Mouse (Mus musculus) heart, embryonic 15.5 days (tissue): ENCODE measurements around the gene Slc9a4. TPM values are rescaled to one million over a fixed set of nuclear protein-coding genes. Genes with fewer than 3 reads are reported as not detected.
A peak's percentile ranks its signal among the peaks of the same experiment; 100 is the strongest.
"Not testable (repeated sequence)": the region's sequence is repeated elsewhere in the genome, so short reads cannot be mapped to it uniquely, and the experiment has no call there.

Experiments
- ATAC-seq: fragments of 200-750 bp; cut with Nextera tagmentation; replicated peaks from 2 replicates; pipeline ENCODE4 v1.8.0; 2017; ENCODE audit warnings: low read depth, moderate TSS enrichment; ENCODE audit not compliant: insufficient number of reproducible peaks, insufficient read depth, low FRiP score
- H3K27ac ChIP-seq: fragments of 300-500 bp; sonication (generic); 2 replicates; pipeline ENCODE4 v1.5.1; 2015; ENCODE audit warnings: mild to moderate bottlenecking, inconsistent platforms
- H3K27me3 ChIP-seq: fragments of 300-500 bp; sonication (generic); 2 replicates; pipeline ENCODE4 v1.6.1; 2015; ENCODE audit warnings: inconsistent platforms
- H3K36me3 ChIP-seq: fragments of 300-500 bp; sonication (generic); 2 replicates; pipeline ENCODE4 v1.6.1; 2015; ENCODE audit warnings: mild to moderate bottlenecking, inconsistent platforms
- H3K4me1 ChIP-seq: fragments of 300-500 bp; sonication (generic); replicated peaks from 2 replicates; pipeline ENCODE4 v1.6.1; 2015; ENCODE audit warnings: inconsistent platforms
- H3K4me2 ChIP-seq: fragments of 300-500 bp; sonication (generic); 2 replicates; pipeline ENCODE4 v1.6.1; 2015; ENCODE audit warnings: inconsistent platforms, mild to moderate bottlenecking, moderate library complexity
- H3K4me3 ChIP-seq: fragments of 300-500 bp; sonication (generic); 2 replicates; pipeline ENCODE4 v1.5.1; 2015; ENCODE audit warnings: mild to moderate bottlenecking, inconsistent platforms
- H3K9ac ChIP-seq: fragments of 300-500 bp; sonication (generic); 2 replicates; pipeline ENCODE4 v1.6.1; 2015; ENCODE audit warnings: mild to moderate bottlenecking, inconsistent platforms
- H3K9me3 ChIP-seq: fragments of 300-500 bp; sonication (generic); replicated peaks from 2 replicates; pipeline ENCODE4 v1.6.1; 2016; ENCODE audit warnings: inconsistent platforms
- WGBS: fragments of 180-500 bp; shearing (Covaris S2); methylation state at CpG from one replicate; pipeline ENCODE4 v1.1.7; 2015; ENCODE audit warnings: mixed read lengths; 5-methylcytosine and 5-hydroxymethylcytosine counted together
- polyA plus RNA-seq: library from polyadenylated mRNA; unstranded; fragments of >200 nt; fragmentation: Nextera tagmentation; extraction: Ambion mirVana; gene quantifications from 2 replicates; pipeline ENCODE4 v1.2.1, GENCODE M21; 2015

Slc9a4 gene
- polyA plus RNA-seq = not detected in 2 replicates

DNA sequence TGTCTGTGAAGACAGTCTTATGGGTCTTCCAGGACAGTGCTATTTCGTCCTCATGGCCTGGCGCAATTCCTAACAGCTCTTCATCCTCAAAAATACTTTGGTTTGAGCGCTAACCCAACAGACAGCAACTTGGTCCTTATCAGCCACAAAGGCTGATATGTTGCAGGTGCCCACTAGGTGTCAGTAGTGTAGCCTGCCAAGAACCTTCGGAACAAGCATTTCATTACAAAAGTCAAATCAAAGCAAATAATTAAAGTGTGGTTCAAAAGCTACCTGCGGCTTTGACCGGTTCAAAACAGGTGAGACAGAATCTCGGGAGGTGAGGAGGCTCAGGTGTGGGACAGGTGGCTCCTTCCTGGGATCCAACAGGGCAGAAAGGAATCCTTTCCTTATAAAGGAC is at the start of gene Slc9a4:
TSS of gene Slc9a4 (plus strand) at position 298 of the 400 bp plus-strand sequence.
- H3K9me3 ChIP-seq = no peaks in the 10 kb centered on the region
- H3K27ac ChIP-seq = no peak within 1 kb of the TSS
- no peak within 1 kb of the TSS for H3K9ac ChIP-seq
- no peaks in the 10 kb centered on the region for H3K4me1 ChIP-seq
- H3K4me2 ChIP-seq = peak within 1 kb of the TSS; percentile 35; the same call in 1 of the 2 replicates
- H3K36me3 ChIP-seq = no peaks in the 10 kb centered on the region
- H3K4me3 ChIP-seq = no peak within 1 kb of the TSS
- peaks cover 9% of the 10 kb centered on the region for H3K27me3 ChIP-seq
- WGBS = 9% methylated on average over 7 of the region's 7 CpGs
- no peak for ATAC-seq

GRCm38 (mm10) chr1:40537577-40537976 is 42.3 kb upstream of the Slc9a4 start:
- Histone ChIP-seq H3K27ac (no peak overlapping the region), H3K9me3 (no peaks in the 10 kb centered on the region), H3K27me3 (no peaks in the 10 kb centered on the region), H3K4me3 (no peak overlapping the region), H3K4me2 (no peak overlapping the region), H3K36me3 (no peaks in the 10 kb centered on the region), H3K4me1 (no peaks in the 10 kb centered on the region), H3K9ac (no peak overlapping the region)
- no peak for ATAC-seq
- 75% methylated on average over 5 of the region's 5 CpGs for WGBS

DNA sequence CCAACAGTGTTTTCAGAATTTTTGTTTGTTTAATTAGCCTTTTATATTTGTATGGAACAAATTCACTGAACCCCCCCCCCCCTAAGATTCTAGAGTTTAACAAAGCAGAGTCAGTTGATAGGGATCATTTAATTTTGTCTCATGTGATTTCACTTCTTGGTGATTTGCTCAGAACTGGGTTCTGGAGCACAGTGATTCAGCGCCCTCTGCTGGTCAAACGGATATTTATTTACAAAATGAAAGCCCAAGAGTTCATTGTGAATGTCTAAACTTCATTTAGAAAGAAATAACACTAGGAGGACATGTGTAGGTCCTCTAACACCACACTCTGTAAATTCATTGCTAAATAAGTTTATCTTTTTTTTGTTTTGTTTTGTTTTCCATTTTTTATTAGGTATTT is 35.2 kb upstream of the Slc9a4 start:
- H3K27me3 ChIP-seq = no peaks in the 10 kb centered on the region
- no peaks in the 10 kb centered on the region for H3K36me3 ChIP-seq
- no peak for ATAC-seq
- no peaks in the 10 kb centered on the region for H3K4me1 ChIP-seq
- H3K4me3 ChIP-seq = no peak overlapping the region
- no peak overlapping the region for H3K9ac ChIP-seq
- no peak overlapping the region for H3K27ac ChIP-seq
- H3K9me3 ChIP-seq = no peaks in the 10 kb centered on the region
- 0% methylated on average over 2 of the region's 2 CpGs for WGBS
- no peak overlapping the region for H3K4me2 ChIP-seq

DNA sequence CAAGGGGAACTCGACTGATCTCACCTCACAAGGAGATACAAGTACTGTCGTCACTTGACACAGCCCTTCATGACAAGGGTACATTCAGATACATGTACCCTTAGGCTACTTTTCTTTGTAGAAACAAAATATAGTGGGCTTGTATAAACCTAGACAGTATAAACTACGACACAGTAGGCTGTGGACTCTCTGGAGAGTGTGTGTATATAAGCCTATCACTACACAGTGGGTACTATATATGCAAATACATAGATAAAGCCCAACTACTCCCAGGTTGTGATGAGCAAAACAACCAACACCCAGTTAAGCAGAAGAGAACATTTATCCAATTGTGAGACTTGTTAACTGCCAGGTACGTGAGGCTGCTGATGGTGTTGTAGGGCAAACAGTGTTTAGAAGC is 33.2 kb upstream of the Slc9a4 start:
- no peaks in the 10 kb centered on the region for H3K9me3 ChIP-seq
- H3K36me3 ChIP-seq = no peaks in the 10 kb centered on the region
- 60% methylated on average over 4 of the region's 4 CpGs for WGBS
- no peak overlapping the region for H3K27ac ChIP-seq
- no peak overlapping the region for H3K4me3 ChIP-seq
- no peaks in the 10 kb centered on the region for H3K4me1 ChIP-seq
- no peaks in the 10 kb centered on the region for H3K27me3 ChIP-seq
- H3K4me2 ChIP-seq = no peak overlapping the region
- no peak for ATAC-seq
- no peak overlapping the region for H3K9ac ChIP-seq

- WGBS = 77% methylated on average over 11 of the region's 11 CpGs
- Histone ChIP-seq H3K36me3 (no peaks in the 10 kb centered on the region), H3K27me3 (no peaks in the 10 kb centered on the region), H3K4me1 (no peaks in the 10 kb centered on the region), H3K4me3 (no peak overlapping the region), H3K9me3 (no peaks in the 10 kb centered on the region), H3K9ac (no peak overlapping the region), H3K27ac (no peak overlapping the region), H3K4me2 (no peak overlapping the region)
- ATAC-seq = no peak
Observed at GRCm38 (mm10) chr1:40547064-40547572, 32.8 kb upstream of the Slc9a4 start.

DNA sequence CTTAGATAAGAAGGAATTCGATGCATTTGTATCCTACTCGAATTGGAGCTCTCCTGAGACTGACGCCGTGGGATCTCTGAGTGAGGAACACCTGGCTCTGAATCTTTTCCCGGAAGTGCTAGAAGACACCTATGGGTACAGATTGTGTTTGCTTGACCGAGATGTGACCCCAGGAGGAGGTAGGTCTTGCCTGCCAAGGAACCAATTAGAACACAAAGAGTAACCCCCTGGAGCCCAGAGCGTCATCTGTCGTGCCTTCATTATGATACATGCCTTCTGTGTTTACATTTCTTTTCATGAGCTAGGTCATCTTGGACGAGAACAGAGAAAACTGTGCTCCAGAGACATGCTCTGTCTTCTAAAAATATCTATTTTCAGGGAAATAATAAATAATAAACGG is 32.1 kb upstream of the Slc9a4 start:
- 57% methylated on average over 10 of the region's 10 CpGs for WGBS
- no peak for ATAC-seq
- Histone ChIP-seq H3K9me3 (no peaks in the 10 kb centered on the region), H3K4me3 (no peak overlapping the region), H3K27me3 (no peaks in the 10 kb centered on the region), H3K4me1 (no peaks in the 10 kb centered on the region), H3K27ac (no peak overlapping the region), H3K4me2 (no peak overlapping the region), H3K36me3 (no peaks in the 10 kb centered on the region), H3K9ac (no peak overlapping the region)

DNA sequence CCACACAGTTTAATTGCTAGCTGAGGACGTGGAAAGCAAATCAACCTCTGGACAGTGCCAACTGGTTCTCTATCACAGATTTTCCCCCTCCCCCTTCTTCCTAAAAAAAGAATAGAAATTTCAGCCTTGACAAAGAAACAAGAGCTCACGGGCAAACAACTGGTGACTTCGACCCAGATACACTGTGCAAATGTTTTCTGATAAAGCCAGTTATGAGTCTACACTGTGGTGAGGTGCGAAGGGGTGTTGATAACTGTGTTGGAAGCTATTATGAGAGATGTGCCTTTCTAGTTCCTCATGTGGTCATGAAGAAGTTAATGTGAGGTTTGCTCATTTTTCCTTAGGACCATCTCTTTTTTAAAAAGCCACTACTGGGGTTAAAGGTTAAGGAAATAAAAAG is 10.5 kb upstream of the Slc9a4 start:
- no peak overlapping the region for H3K27ac ChIP-seq
- H3K4me3 ChIP-seq = no peak overlapping the region
- no peak for ATAC-seq
- no peaks in the 10 kb centered on the region for H3K36me3 ChIP-seq
- H3K4me2 ChIP-seq = no peak overlapping the region
- H3K27me3 ChIP-seq = no peaks in the 10 kb centered on the region
- no peaks in the 10 kb centered on the region for H3K4me1 ChIP-seq
- no peak overlapping the region for H3K9ac ChIP-seq
- H3K9me3 ChIP-seq = no peaks in the 10 kb centered on the region
- WGBS = 49% methylated on average over 4 of the region's 4 CpGs

DNA sequence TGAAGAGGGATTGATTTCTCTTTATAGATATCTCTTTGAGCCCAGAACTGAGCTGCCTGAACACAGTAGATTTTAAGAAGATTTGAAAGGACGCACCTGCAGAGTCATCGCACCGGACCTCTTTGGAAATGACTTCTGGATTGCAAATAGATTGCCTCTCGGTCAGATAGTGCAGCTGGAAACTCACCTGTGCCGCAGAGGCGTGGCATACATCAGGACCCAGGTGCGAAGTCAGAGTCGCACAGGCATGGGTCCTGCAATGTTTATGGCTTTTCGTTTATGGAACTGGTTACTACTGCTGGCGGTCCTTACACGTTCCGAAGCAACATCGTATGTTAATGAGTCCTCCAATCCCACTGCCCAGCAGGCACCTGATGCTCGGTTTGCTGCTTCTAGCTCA is 388 bp downstream of the Slc9a4 start:
- no peaks in the 10 kb centered on the region for H3K36me3 ChIP-seq
- no peak overlapping the region for H3K4me3 ChIP-seq
- 70% methylated on average over 14 of the region's 14 CpGs for WGBS
- no peaks in the 10 kb centered on the region for H3K9me3 ChIP-seq
- H3K4me2 ChIP-seq = peak overlapping the region; percentile 35; the same call in 1 of the 2 replicates
- H3K4me1 ChIP-seq = no peaks in the 10 kb centered on the region
- H3K27ac ChIP-seq = no peak overlapping the region
- ATAC-seq = no peak
- H3K9ac ChIP-seq = no peak overlapping the region
- peaks cover 9% of the 10 kb centered on the region for H3K27me3 ChIP-seq

GRCm38 (mm10) chr1:40586776-40587175 is 6.9 kb downstream of the Slc9a4 start:
- Histone ChIP-seq H3K27ac (no peak overlapping the region), H3K36me3 (no peaks in the 10 kb centered on the region), H3K4me3 (no peak overlapping the region), H3K4me2 (no peak overlapping the region), H3K9me3 (no peaks in the 10 kb centered on the region), H3K9ac (no peak overlapping the region), H3K4me1 (no peaks in the 10 kb centered on the region), H3K27me3 (no peaks in the 10 kb centered on the region)
- no peak for ATAC-seq
- WGBS = 70% methylated on average over 5 of the region's 5 CpGs

- Histone ChIP-seq H3K9me3 (no peaks in the 10 kb centered on the region), H3K4me3 (no peak overlapping the region), H3K4me2 (no peak overlapping the region), H3K36me3 (no peaks in the 10 kb centered on the region), H3K4me1 (no peaks in the 10 kb centered on the region), H3K27me3 (no peaks in the 10 kb centered on the region), H3K9ac (no peak overlapping the region), H3K27ac (no peak overlapping the region)
- 85% methylated on average over 4 of the region's 4 CpGs for WGBS
- ATAC-seq = no peak
Observed at GRCm38 (mm10) chr1:40590931-40591330, 11.1 kb downstream of the Slc9a4 start.

- H3K9me3 ChIP-seq = no peaks in the 10 kb centered on the region
- H3K36me3 ChIP-seq = no peaks in the 10 kb centered on the region
- H3K4me1 ChIP-seq = no peaks in the 10 kb centered on the region
- H3K27ac ChIP-seq = no peak overlapping the region
- no peak overlapping the region for H3K4me2 ChIP-seq
- no peak for ATAC-seq
- no peak overlapping the region for H3K9ac ChIP-seq
- no peak overlapping the region for H3K4me3 ChIP-seq
- WGBS = 56% methylated on average over 5 of the region's 5 CpGs
- H3K27me3 ChIP-seq = no peaks in the 10 kb centered on the region
Observed at GRCm38 (mm10) chr1:40597822-40598221, 17.9 kb downstream of the Slc9a4 start.

- H3K4me3 ChIP-seq, H3K9me3 ChIP-seq, H3K4me2 ChIP-seq, H3K27me3 ChIP-seq, H3K36me3 ChIP-seq, ATAC-seq, H3K4me1 ChIP-seq, H3K9ac ChIP-seq, H3K27ac ChIP-seq: not testable (repeated sequence)
- 72% methylated on average over 9 of the region's 9 CpGs for WGBS
Observed at GRCm38 (mm10) chr1:40599661-40600060, 19.8 kb downstream of the Slc9a4 start.
